Mouse (Mus musculus): ENCODE measurements at regions not wholly inside any gene's neighbourhood (a gene's known extent, or its start where the extent isn't known, plus 50 kb on each side); places are given as distances from the start of the nearest gene placed in this dataset.
"Not testable (repeated sequence)": the region's sequence is repeated elsewhere in the genome, so short reads cannot be mapped to it uniquely, and the experiment has no call there.

GRCm38 (mm10) chr2:53619681-53620080 lies 428.2 kb downstream of the Arl6ip6 start:
- in situ Hi-C loops (cut with MboI, MseI), result loop anchor here in 1 of 2 experiments (10.0 kb wide), 1 partner anchor 445 kb away; no protein-coding TSS in a partner anchor

DNA sequence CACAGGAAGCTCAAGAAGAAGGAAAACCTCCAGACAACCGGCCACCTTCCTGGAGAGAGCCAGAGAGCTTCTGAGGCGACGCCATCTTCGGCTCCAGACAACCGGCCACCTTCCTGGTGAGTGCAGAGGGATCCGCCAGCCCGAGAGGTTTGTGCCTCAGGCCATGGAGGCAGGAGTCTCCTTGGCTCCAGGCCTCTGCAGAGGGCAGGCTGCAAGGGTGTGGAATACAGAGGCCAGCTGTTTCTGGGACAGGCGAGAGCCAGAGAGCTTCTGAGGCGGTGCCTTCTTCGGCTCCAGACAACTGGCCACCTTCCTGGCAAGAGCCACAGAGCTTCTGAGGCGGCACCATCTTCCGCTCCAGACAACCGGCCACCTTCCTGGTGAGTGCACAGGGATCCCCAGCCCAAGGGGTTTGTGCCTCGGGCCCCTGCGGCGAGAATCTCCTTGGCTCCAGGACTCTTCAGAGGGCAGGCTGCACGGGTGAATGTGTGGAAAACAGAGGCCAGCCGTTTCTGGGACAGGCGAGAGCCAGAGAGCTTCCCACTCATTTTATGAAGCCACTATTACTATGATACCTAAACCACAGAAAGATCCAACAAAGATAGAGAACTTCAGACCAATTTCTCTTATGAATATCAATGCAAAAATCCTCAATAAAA lies 441.4 kb downstream of the Arl6ip6 start:
- in situ Hi-C loops (cut with MboI, MseI), result not testable (repeated sequence)

- in situ Hi-C loops (cut with MboI, MseI), result no loop called here
These were observed 416.6 kb downstream of the Rprm start for GRCm38 (mm10) chr2:53668599-53669372.

DNA sequence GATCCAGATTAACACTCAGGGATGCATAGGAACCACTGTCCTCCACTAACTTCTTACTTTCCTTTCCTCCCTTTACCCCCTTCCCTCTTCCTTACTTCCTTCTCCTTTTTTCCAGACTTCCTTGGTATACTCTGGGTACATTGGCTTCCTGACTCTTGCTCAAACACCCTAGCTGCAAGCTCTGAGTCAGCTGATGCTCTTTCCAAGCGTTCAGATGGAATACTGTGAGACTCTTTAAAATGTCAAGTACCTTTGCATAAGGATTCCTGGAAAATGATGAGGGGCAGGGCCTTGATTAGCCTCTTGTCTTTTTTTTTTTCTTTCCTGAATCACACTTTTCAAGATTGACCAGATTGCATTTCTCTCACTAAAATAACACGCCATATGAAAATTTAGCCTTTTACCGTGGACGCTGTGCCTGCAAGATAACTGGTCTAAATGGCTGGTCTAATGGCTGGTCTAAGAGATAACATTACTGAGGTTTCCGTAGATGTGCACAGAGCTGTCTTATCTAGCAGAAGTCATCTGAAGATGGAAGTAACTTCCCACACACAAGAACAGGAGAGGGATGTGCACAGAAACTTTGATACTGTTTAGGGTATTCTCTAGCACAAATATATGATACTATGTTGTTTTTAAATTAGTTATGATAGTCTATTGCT lies 404.9 kb downstream of the Rprm start:
- in situ Hi-C loops (cut with MboI, MseI), result no loop called here

- in situ Hi-C loops (cut with MboI, MseI), result no loop called here
These were observed 402.8 kb downstream of the Rprm start for GRCm38 (mm10) chr2:53682599-53682998.

- in situ Hi-C loops (cut with MboI, MseI), result no loop called here
These were observed 398.1 kb downstream of the Rprm start for GRCm38 (mm10) chr2:53687281-53687680.

DNA sequence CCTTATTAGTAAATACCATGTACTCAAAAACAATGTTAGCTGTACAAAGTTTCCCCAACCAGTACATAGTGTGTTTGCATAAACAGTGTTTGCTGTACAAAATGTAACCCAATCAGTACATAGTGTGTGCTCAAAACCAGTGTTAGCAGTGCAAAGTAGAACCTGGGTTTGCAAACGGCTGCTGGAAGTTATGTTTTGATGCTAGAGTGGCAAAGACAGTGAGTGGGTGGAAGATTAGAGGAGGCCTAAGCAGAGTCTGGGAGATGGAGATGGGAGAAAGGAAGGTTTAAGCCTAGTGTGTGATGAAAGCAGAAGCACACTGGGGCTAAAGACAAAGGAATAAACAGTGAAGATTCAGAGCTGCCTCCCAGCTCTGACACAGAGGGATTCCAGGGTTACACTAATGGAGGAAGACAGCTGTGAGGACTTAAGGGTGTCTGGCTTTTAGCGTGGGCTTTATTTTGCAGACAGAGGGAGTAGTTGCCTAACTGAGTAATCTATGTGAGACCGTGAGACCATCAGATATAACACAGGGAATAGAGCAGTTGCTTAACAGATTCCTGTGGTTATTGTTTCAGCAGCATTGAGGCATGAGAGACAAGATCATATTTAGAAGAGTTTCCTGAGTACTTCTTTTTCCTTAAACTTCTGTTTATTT lies 396.0 kb downstream of the Rprm start:
- in situ Hi-C loops (cut with MboI, MseI), result no loop called here

- in situ Hi-C loops (cut with MboI, MseI), result no loop called here
These were observed 393.7 kb downstream of the Rprm start for GRCm38 (mm10) chr2:53691580-53692118.

GRCm38 (mm10) chr2:53711213-53711612 lies 374.1 kb downstream of the Rprm start:
- in situ Hi-C loops (cut with MboI, MseI), result no loop called here

DNA sequence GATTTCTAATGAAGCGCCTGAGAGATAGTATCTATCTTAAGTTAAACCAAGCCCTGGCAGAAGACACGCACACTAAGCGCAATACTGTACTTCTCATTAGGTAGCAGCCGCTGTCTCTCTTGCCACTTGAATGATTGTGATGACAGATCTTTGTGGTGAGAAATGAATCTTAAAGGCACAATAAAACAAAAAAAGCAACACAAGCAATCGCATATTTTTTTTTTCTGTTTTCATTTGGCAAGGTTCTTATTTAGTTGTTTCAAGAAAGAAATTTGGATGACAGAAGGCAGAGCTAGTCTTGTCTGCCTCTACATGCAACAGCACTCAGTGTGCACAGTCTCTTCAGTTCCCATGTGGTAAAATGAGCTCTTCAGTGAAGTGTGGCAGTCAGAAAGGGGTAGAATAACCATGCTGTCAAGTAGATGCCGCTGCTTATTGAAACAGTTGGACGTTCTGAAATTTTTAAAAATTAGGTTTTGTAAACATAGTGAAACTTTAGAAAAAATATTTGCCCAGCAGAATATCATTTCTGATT lies 372.2 kb downstream of the Rprm start:
- in situ Hi-C loops (cut with MboI, MseI), result no loop called here

DNA sequence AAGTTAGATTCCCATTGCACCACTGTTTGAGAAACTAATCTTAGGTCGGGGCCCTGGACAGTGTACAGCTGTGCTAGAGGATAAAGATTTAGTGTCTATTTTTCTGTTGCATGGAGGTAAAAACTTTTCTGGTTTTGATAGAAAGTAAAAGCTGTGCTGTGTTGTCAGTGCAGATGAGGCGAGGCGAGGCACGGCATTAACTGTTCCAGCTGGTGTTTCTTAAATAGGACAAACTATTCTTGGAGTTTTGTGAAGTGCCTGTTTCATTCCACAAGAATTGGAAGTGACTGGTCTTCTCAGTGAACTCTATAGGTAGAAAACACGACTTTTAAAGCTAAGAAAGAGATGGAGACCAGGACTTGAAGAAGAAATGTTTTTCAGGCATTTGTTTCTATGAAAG lies 370.3 kb downstream of the Rprm start:
- in situ Hi-C loops (cut with MboI, MseI), result no loop called here

DNA sequence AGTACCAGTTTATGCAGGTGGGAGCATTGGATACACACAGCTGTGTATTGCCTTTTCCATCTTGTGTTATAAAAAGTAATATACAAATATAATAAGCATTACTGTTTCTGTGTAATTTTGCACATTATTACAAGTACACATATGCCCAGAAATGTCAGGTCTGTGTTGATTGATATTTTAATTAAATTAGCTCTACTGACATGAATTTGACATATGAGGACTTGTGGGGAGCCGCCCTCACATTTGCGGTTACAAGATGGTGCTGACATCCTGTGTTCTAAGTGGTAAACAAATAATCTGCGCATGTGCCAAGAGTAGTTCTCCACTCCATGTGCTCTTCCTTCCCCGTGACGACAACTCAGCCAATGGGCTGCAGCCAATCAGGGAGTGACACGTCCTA lies 362.1 kb downstream of the Rprm start:
- in situ Hi-C loops (cut with MboI, MseI), result no loop called here

DNA sequence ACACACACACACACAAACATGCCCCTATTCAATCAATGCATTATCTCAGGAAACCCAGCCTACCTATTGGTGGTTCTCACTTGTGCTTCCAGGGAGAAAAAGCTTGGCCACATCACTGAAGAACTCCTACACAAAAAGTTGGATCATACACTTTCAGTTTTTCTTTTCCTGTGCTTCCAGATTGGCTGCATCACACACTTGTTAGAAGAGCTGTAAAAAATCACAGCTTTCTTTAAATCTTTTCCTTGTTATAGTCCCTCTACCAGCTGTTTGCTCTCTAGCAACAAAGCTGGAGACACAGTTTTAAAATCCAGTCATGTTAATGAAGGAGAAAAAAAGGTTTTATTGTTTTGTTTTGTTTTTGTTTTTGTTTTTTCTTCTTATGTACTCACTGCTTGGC lies 356.7 kb downstream of the Rprm start:
- in situ Hi-C loops (cut with MboI, MseI), result no loop called here

DNA sequence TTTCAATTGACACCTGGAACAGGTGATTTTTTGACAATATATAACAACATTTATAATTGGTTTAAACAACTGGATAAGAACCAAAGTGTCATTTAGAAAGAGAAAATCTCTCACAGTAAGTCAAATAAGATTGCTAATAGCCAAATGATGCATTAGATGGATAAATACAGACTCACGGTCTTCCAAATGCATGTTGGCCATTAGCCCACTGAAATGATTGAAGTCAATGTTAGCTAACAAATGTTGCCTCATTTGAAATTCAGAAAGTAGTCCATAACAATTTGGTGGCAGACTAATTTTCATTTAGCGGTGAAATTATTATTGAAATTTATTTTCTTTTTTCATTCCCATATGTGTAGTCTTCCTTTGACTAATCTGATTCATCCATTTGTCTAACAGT lies 354.9 kb downstream of the Rprm start:
- in situ Hi-C loops (cut with MboI, MseI), result no loop called here

DNA sequence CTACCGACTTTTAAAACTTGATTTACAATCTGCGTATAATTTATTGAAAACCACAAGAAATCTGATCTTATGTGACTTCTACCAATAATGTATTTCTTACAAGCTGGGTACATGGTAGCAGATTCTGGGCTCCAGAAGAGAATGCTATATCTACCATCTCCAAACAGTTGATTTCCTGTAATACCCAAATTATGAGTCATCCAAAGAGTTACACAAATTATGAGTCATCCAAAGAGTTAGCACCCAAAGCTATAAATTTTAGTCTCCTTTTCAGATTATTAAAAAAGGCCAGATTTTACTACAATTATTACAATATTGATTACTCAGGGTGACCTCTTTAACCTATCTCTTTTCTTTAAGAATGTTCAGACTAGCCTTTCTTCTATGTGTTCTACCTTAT lies 321.9 kb downstream of the Rprm start:
- in situ Hi-C loops (cut with MboI, MseI), result no loop called here

- in situ Hi-C loops (cut with MboI, MseI), result not testable (repeated sequence)
These were observed 303.3 kb downstream of the Rprm start for GRCm38 (mm10) chr2:53782035-53782434.

DNA sequence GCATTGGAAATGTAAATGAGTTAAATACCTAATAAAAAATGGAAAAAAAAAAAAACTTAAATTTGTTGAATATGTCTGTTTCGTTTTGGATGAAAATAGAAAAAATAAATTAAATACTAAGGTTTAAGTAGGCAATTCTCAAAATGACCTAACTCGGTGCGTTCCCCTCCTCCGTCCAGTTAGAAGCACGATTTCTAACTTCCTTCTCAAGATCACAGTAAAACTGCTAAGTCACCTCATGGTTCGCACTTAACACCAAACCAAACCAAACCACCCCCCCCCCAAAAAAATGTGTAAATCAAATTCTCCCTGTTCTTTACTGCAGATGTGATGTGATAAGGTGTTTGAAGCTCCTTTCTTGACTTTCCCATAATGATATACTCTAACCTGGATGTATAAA lies 296.8 kb downstream of the Rprm start:
- in situ Hi-C loops (cut with MboI, MseI), result not testable (repeated sequence)

DNA sequence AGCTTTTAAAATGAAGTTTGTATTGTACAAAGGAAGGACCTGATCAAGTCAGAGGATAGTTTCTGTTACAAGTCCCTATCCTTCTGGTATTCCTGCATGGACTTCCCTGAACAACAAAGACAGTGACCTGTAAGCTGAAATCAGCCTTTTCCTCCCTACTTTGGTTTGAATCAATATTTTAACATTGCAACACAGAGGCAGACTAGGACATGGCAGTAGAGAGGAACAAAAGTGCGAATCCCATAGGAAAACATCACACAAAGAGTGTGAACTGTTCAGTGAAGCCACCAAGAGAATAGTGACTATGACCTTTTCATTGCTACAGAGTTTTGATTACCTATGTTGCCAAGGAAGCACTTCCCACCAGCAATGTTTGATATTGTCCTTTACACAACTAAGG lies 288.7 kb downstream of the Rprm start:
- in situ Hi-C loops (cut with MboI, MseI), result no loop called here

GRCm38 (mm10) chr2:53803666-53804065 lies 281.7 kb downstream of the Rprm start:
- in situ Hi-C loops (cut with MboI, MseI), result loop anchor here in 1 of 2 experiments (5.0 kb wide), 1 partner anchor 51 kb away; no protein-coding TSS in a partner anchor

GRCm38 (mm10) chr2:53850815-53851528 lies 234.4 kb downstream of the Rprm start:
- in situ Hi-C loops (cut with MboI, MseI), result no loop called here

Data from T-helper 17 cell (primary cell).